Mouse (Mus musculus) C2C12 (cell line): ENCODE data around the gene Selenov.

Experiments used
- CTCF ChIP-seq: IDR thresholded peaks from one replicate; pipeline ENCODE4 v1.5.1; 2011; ENCODE audit not compliant: control insufficient read depth, insufficient read depth, insufficient read length
- MAX ChIP-seq: IDR thresholded peaks from one replicate; pipeline ENCODE4 v1.6.1; 2011; ENCODE audit warnings: mild to moderate bottlenecking, control low read depth

DNA sequence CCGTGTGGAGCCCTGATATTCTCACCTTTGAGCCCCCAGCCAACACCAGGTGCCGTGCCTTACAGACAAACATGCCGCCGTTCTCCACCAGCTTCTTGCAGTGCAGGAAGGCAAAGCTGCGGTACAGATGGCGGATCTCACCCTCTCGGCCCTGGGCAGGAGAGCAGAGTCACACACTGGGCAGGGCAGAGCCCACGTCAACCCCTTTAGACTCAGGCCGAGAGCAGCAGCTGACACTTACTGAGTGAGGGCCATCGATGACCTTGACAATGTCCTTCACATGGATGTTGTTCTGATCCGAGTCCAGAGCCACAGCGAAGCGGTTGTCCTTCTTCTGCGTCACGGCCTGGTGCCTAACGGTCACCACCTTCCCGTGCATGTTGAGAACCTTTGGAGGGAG, 27.7 kb upstream of the Selenov start:
- TF ChIP-seq CTCF, result no peak
- no peak for TF ChIP-seq MAX
